Mouse (Mus musculus) heart, embryonic 10.5 days (tissue): ENCODE results near the gene Mta1. TPM values are rescaled to one million over a fixed set of nuclear protein-coding genes. Genes with fewer than 3 reads are reported as not detected.

ENCODE experiments used
- DNase-seq: peaks from one replicate; pipeline ENCODE4 v3.0.0-alpha.2; 2017; ENCODE audit warnings: low spot score
- H3K27ac ChIP-seq: fragments of 300-500 bp; sonication (generic); 2 replicates; pipeline ENCODE4 v1.5.1; 2016; ENCODE audit warnings: mild to moderate bottlenecking
- H3K27me3 ChIP-seq: fragments of 300-500 bp; sonication (generic); 2 replicates; pipeline ENCODE4 v1.6.1; 2016; ENCODE audit warnings: mild to moderate bottlenecking; ENCODE audit not compliant: poor library complexity, insufficient read depth, severe bottlenecking
- H3K36me3 ChIP-seq: fragments of 300-500 bp; sonication (generic); 2 replicates; pipeline ENCODE4 v1.6.1; 2016; ENCODE audit warnings: mild to moderate bottlenecking, moderate library complexity
- H3K4me1 ChIP-seq: fragments of 300-500 bp; sonication (generic); 2 replicates; pipeline ENCODE4 v1.6.1; 2016; ENCODE audit warnings: mild to moderate bottlenecking
- H3K4me3 ChIP-seq: fragments of 300-500 bp; sonication (generic); 2 replicates; pipeline ENCODE4 v1.5.1; 2016; ENCODE audit warnings: mild to moderate bottlenecking, moderate library complexity
- H3K9me3 ChIP-seq: fragments of 300-500 bp; sonication (generic); 2 replicates; pipeline ENCODE4 v1.6.1; 2016; ENCODE audit warnings: mild to moderate bottlenecking, moderate library complexity
- WGBS: fragments of 180-500 bp; shearing (Covaris S2); methylation state at CpG from one replicate; pipeline ENCODE4 v1.1.7; 2016; 5-methylcytosine and 5-hydroxymethylcytosine counted together
- polyA plus RNA-seq: library from polyadenylated mRNA; unstranded; fragments of >200 nt; fragmentation: Nextera tagmentation; extraction: Ambion mirVana; gene quantifications from 2 replicates; pipeline ENCODE4 v1.2.1, GENCODE M21; 2016

Mta1 gene
- polyA plus RNA-seq, 1 experiment from 2014 or later = 17.5 TPM

- Histone ChIP-seq H3K36me3 (peaks cover 17% of the 10 kb centered on the region), H3K27me3 (peaks cover 7% of the 10 kb centered on the region; the same call in 1 of the 2 replicates), H3K4me1 (peaks cover 51% of the 10 kb centered on the region), H3K9me3 (no peaks in the 10 kb centered on the region), H3K27ac (peak overlapping the region; percentile 86), H3K4me3 (peak overlapping the region; percentile 78)
- DNase-seq = no peak
- WGBS = under 1% methylated on average over 23 of the region's 23 CpGs
Observed at GRCm38 (mm10) chr12:113156540-113156929, 58.5 kb downstream of the Mta1 start.

DNA sequence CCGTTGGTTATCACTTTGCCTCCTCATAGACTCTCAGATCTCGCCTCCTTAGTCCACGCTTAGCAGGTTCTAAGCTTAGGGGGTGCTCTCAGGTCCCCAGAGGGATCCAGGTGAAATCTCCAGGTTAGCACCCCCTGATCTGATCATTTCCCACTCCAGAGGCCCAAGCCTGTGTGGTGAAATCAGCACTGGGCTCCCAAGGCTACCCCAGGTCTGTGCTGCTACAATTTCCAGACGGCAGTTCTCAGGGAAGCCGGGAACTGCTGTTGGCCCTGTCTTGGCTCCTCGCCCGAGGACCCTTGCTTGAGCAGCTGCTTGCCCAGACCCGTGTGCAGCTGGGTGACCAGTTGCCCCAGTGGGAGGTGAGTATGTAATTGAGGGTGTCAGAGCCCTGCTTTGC is 58.9 kb downstream of the Mta1 start:
- Histone ChIP-seq H3K4me1 (peaks cover 47% of the 10 kb centered on the region), H3K4me3 (peak overlapping the region; percentile 78), H3K36me3 (peaks cover 22% of the 10 kb centered on the region), H3K9me3 (no peaks in the 10 kb centered on the region), H3K27ac (peak overlapping the region; percentile 86), H3K27me3 (peaks cover 7% of the 10 kb centered on the region; the same call in 1 of the 2 replicates)
- WGBS = 39% methylated on average over 8 of the region's 8 CpGs
- no peak for DNase-seq

DNA sequence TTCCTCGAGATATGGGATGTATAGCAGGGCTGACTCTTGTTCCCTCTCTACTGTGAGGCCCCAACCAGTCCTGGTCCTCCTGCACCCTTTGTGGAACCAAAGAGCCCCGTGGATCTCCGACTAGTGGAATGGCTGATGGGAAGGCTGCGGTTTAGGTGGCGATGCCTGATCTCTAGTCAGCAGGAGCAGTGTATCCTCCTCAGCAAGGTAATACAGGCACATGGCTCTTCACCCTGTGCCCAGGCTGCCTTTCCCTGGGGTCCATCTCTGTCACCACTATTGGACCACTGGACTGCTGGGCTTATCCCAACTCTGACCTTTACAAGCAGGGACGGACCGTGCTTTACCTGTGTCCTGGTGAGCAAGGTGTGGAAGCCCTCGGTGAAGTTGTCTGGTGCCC is 59.4 kb downstream of the Mta1 start:
- WGBS = 91% methylated on average over 8 of the region's 8 CpGs
- DNase-seq = no peak

GRCm38 (mm10) chr12:113157971-113158370 is 59.9 kb downstream of the Mta1 start:
- DNase-seq = no peak
- Histone ChIP-seq H3K27ac (no peak overlapping the region), H3K4me3 (no peak overlapping the region), H3K27me3 (no peaks in the 10 kb centered on the region), H3K9me3 (no peaks in the 10 kb centered on the region), H3K36me3 (peaks cover 32% of the 10 kb centered on the region), H3K4me1 (peaks cover 39% of the 10 kb centered on the region)
- 92% methylated on average over 8 of the region's 8 CpGs for WGBS

More for the DNA sequence above, 59.4 kb downstream of the Mta1 start:
- Histone ChIP-seq H3K27ac (no peak overlapping the region), H3K4me3 (no peak overlapping the region), H3K36me3 (peaks cover 27% of the 10 kb centered on the region), H3K4me1 (peaks cover 42% of the 10 kb centered on the region), H3K27me3 (peaks cover 4% of the 10 kb centered on the region; the same call in 1 of the 2 replicates), H3K9me3 (no peaks in the 10 kb centered on the region)

DNA sequence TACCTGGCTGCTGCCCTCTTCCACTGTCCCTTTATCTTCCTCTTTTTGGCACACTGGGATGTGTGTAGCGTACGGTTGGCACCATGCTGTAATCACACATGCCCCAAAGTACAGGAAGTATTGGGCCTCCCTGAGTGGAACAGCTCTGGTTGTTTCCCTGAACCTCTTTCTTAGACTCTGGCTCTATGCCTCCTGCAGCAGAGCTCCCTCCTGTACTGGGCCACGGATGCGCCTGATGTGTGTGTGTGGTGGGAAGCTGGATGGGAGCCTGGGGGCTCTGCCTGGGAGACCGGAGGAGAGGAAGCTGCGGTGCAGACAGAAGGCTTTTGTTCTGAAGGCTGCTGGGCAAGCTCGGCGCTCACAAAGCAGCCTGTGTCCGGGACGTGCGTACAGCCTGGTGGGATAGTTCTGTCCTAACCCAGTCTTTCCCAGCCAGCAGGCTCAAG is 65.5 kb downstream of the Mta1 start:
- DNase-seq = no peak
- H3K4me1 ChIP-seq = peaks cover 8% of the 10 kb centered on the region; the same call in 1 of the 2 replicates
- peaks cover 34% of the 10 kb centered on the region for H3K36me3 ChIP-seq
- no peak overlapping the region for H3K27ac ChIP-seq
- 70% methylated on average over 11 of the region's 11 CpGs for WGBS
- H3K9me3 ChIP-seq = no peaks in the 10 kb centered on the region
- no peaks in the 10 kb centered on the region for H3K27me3 ChIP-seq
- no peak overlapping the region for H3K4me3 ChIP-seq

- WGBS = 75% methylated on average over 9 of the region's 9 CpGs
- DNase-seq = no peak
- no peak overlapping the region for H3K4me3 ChIP-seq
- no peaks in the 10 kb centered on the region for H3K27me3 ChIP-seq
- H3K4me1 ChIP-seq = no peaks in the 10 kb centered on the region
- H3K9me3 ChIP-seq = no peaks in the 10 kb centered on the region
- no peak overlapping the region for H3K27ac ChIP-seq
- peaks cover 12% of the 10 kb centered on the region for H3K36me3 ChIP-seq
Observed at GRCm38 (mm10) chr12:113168031-113168536, 70.0 kb downstream of the Mta1 start.

DNA sequence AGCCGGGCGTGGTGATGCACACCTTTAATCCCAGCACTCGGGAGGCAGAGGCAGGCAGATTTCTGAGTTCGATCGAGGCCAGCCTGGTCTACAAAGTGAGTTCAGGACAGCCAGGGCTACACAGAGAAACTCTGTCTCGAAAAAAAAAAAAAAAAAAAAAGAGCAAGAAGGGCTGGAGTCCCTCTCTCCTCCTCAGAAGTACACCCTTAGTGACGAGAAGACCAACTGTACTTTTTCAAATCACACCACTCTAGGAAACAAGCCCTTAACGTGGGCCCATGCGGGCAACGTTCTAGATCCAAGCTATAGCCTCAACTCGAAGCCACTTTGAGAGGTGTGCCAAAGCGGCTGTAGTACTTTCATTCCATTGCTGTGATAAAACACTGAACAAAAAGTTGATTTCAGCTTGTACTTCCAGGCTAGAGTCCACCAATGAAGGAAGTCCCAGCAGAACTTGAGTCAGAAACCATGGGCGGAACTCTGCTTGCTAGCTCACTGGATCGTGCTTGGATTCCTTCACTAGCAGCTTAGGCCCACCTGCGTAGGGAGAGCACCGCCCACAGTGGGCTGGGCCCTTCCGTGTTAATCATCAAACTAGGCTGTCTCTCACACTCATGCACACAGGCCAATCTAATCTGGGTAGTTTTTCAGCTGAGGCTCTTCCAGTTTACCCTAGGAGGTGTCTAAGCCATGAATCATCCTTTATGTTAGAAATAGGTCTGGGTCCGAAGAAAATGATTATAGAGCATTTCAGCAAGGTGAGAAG is 79.1 kb downstream of the Mta1 start:
- DNase-seq = no peak
- no peak overlapping the region for H3K27ac ChIP-seq
- H3K27me3 ChIP-seq = no peaks in the 10 kb centered on the region
- no peaks in the 10 kb centered on the region for H3K4me1 ChIP-seq
- no peak overlapping the region for H3K4me3 ChIP-seq
- no peaks in the 10 kb centered on the region for H3K36me3 ChIP-seq
- 82% methylated on average over 18 of the region's 18 CpGs for WGBS
- no peaks in the 10 kb centered on the region for H3K9me3 ChIP-seq

DNA sequence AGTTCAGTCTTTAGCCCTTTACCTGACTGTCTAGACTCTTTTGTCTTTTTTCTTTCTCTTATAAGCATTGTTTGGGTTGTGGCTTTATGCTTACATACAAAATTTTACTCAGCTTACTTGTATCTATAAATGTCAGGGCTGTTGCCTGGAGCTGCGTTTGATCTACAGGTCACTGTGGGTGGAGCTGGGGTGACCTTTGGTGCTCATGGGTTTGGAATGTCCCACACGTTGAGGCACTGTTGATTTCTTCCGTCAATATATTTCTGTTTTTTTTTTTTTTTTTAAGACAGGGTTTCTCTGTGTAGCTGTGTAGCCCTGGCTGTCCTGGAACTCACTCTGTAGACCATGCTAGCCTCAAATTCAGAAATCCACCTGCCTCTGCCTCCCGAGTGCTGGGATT is 82.9 kb downstream of the Mta1 start:
- DNase-seq = no peak
- Histone ChIP-seq H3K4me3 (no peak overlapping the region), H3K9me3 (no peaks in the 10 kb centered on the region), H3K27ac (no peak overlapping the region), H3K36me3 (no peaks in the 10 kb centered on the region), H3K4me1 (peaks cover 9% of the 10 kb centered on the region), H3K27me3 (peaks cover 24% of the 10 kb centered on the region)
- 55% methylated on average over 4 of the region's 4 CpGs for WGBS

- Histone ChIP-seq H3K36me3 (no peaks in the 10 kb centered on the region), H3K4me3 (no peak overlapping the region), H3K27ac (no peak overlapping the region), H3K27me3 (peaks cover 60% of the 10 kb centered on the region), H3K9me3 (no peaks in the 10 kb centered on the region), H3K4me1 (peaks cover 30% of the 10 kb centered on the region)
- no peak for DNase-seq
- 61% methylated on average over 5 of the region's 5 CpGs for WGBS
Observed at GRCm38 (mm10) chr12:113184945-113185344, 86.9 kb downstream of the Mta1 start.

DNA sequence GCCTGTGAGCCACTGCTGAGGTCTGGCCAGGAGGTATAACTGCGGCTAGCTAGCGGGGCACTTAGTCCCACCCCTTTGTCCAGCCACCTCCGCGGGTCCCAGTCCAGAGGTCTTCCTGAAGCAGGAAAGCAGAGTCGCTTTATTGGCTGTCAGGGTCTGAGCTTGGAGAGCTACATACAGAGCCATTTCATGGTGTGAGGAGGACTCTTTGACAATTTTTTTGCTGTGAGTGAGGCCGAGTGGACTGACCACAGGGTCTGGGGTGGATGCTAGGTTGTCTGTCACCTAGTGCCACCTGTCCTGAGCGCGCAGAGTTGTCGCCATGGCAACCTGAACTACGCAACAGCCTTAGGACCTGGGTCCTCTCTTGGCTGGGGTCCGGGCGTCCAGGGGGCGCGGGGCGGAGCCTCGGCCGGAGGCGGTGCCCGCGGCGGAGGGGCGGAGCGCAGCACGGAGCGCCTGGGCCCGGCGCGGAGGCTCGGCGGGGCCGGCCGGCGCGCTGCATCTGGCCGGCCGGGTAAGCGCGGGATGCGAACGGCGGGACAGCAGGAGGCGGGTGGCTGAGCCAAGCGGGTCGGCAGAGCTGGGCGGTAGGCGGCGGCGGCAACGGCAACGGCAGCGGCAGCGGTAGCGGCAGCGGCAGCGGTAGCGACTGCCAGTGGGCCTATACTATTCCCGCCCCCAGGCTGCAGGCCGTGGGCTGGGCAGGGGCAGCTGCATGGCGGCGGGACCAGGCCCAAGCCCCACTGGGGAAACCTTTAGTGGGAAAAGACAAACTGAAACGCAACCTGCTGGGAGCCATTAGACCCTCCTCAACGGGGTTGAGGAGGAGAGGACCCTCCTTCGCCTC is 87.6 kb downstream of the Mta1 start, which contains the start of gene Tmem121:
TSS of gene Tmem121 (plus strand) at position 489 of the 850 bp plus-strand sequence.
- WGBS = 2% methylated on average over 63 of the region's 63 CpGs
- peaks cover 30% of the 10 kb centered on the region for H3K4me1 ChIP-seq
- peaks cover 67% of the 10 kb centered on the region for H3K27me3 ChIP-seq
- no peak for DNase-seq
- H3K4me3 ChIP-seq = peak within 1 kb of the TSS; percentile 73
- no peaks in the 10 kb centered on the region for H3K9me3 ChIP-seq
- no peaks in the 10 kb centered on the region for H3K36me3 ChIP-seq
- H3K27ac ChIP-seq = peak within 1 kb of the TSS; percentile 62

GRCm38 (mm10) chr12:113186326-113187010 is 88.4 kb downstream of the Mta1 start:
- peak overlapping the region; percentile 73 for H3K4me3 ChIP-seq
- DNase-seq = no peak
- H3K27me3 ChIP-seq = peaks cover 67% of the 10 kb centered on the region
- H3K36me3 ChIP-seq = no peaks in the 10 kb centered on the region
- H3K27ac ChIP-seq = no peak overlapping the region
- 44% methylated on average over 12 of the region's 12 CpGs for WGBS
- H3K4me1 ChIP-seq = peaks cover 30% of the 10 kb centered on the region
- no peaks in the 10 kb centered on the region for H3K9me3 ChIP-seq
